Mouse (Mus musculus): Measurements from ENCODE around the gene Prkcd. TPM values are rescaled to one million over a fixed set of nuclear protein-coding genes. Genes with fewer than 3 reads are reported as not detected.
A peak's percentile ranks its signal among the peaks of the same experiment; 100 is the strongest.

Prkcd gene
- total RNA-seq, 2 experiments from 2014 or later = 14.3 to 15.7 TPM

GRCm38 (mm10) chr14:30551509-30551908 lies 74.5 kb downstream of the Prkcd start:
- DNase-seq = no peak
- intact Hi-C loops (cut with DNase I) = no loop called here

- no peak for DNase-seq
- intact Hi-C loops (cut with DNase I) = no loop called here
Measured at GRCm38 (mm10) chr14:30550232-30551070, 75.6 kb downstream of the Prkcd start.

GRCm38 (mm10) chr14:30549777-30550149 lies 76.2 kb downstream of the Prkcd start:
- intact Hi-C loops (cut with DNase I) = loop anchor here (2.0 kb wide), 1 partner anchor 25 kb away; no protein-coding TSS in a partner anchor
- no peak for DNase-seq

GRCm38 (mm10) chr14:30548965-30549776 lies 76.8 kb downstream of the Prkcd start:
- intact Hi-C loops (cut with DNase I) = loop anchor here (2.0 kb wide), 1 partner anchor 26 kb away; no protein-coding TSS in a partner anchor

GRCm38 (mm10) chr14:30548131-30548720 lies 77.8 kb downstream of the Prkcd start, which contains the start of gene Tkt:
Tkt (plus strand) TSS chr14:30548359.
- DNase-seq = peak; percentile 77 to 87
- intact Hi-C loops (cut with DNase I) = loop anchor here (2.0 kb wide), 1 partner anchor 27 kb away; no protein-coding TSS in a partner anchor

More at GRCm38 (mm10) chr14:30548965-30549776, 76.8 kb downstream of the Prkcd start:
- peak; percentile 98 for DNase-seq

Small RNA genes within 50 kb of the gene (microRNA-seq; reads per million reads assigned to microRNA genes)
- gene Mir3076 = 4.6 to 7.4 reads per million in 2 experiments

Other genes with a start within 250 kb of the Prkcd start
- 10 to 100 TPM; 14.5 to 14.6 TPM for gene Dcp1a, start 146.7 kb downstream of the Prkcd start, total RNA-seq (2021)
- gene Cacna1d, start 134.8 kb downstream of the Prkcd start, total RNA-seq (2021) = 1 to 10 TPM; 3.7 to 4.2 TPM
- gene Tkt, start 77.9 kb downstream of the Prkcd start, total RNA-seq (2021) = 10 to 100 TPM; 35.1 to 39.2 TPM
- gene Rft1, start 28.1 kb upstream of the Prkcd start, total RNA-seq (2021) = 1 to 10 TPM; 9.2 to 9.5 TPM
- 10 to 100 TPM; 11.6 to 12.9 TPM for gene Sfmbt1, start 88.6 kb upstream of the Prkcd start, total RNA-seq (2021)
- gene Tmem110, start 199.4 kb upstream of the Prkcd start, total RNA-seq (2021) = 1 to 10 TPM; 7.6 to 7.7 TPM

Measured in heart, postnatal 14 days (tissue).